Mouse (Mus musculus) mouse trophoblast stem cell (cell line): ENCODE data around the gene Actn4.

Experiments used
- in situ Hi-C, 2 experiments: fragments of 300-500 bp; cut with MseI, MboI; formaldehyde crosslinking; loops; 2 replicates in 1 of 2; 3 replicates in 1 of 2; pipeline ENCODE4 v1.15.1; 2025

Actn4 gene

GRCm38 (mm10) chr7:28849700-28850236 is 112.4 kb downstream of the Actn4 start:
- in situ Hi-C loops: no loop called here

DNA sequence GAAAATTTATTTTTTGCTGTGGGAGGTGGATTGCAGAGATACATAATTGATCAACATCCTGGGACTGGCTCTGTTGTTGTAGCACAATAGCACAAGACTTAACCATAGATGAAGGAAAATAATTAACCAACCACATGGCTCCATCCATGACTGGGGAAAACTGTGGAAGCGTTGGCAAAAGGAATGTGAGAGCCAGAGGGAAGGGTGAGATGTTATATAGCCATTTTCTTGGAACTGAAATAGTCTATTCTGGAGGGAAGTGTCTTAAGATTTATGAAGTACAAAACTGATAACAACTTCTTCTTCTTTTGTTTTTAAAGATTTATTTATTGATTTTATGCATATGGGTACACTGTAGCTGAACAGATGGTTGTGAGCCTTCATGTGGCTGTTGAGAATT is 114.9 kb downstream of the Actn4 start:
- in situ Hi-C loops: no loop called here
